Mouse (Mus musculus) bone marrow macrophage, adult 2 months (primary cell): ENCODE results near the gene Cish.

ENCODE experiments used
- CTCF ChIP-seq: IDR thresholded peaks from 2 replicates; pipeline ENCODE4 v1.5.1; 2012; ENCODE audit warnings: low read depth, mild to moderate bottlenecking, low read length, moderate library complexity
- POLR2A ChIP-seq: IDR thresholded peaks from 2 replicates; pipeline ENCODE4 v1.6.1; 2012; ENCODE audit warnings: mild to moderate bottlenecking, low read depth, low read length, borderline replicate concordance

GRCm38 (mm10) chr9:107307886-107308285, 12.1 kb downstream of the Cish start:
- TF ChIP-seq CTCF, result no peak
- no peak for TF ChIP-seq POLR2A
